Mouse (Mus musculus) heart, postnatal 36 days (tissue): ENCODE data around the gene Rangrf. TPM values are rescaled to one million over a fixed set of nuclear protein-coding genes. Genes with fewer than 3 reads are reported as not detected.
A peak's percentile ranks its signal among the peaks of the same experiment; 100 is the strongest.
"Not testable (repeated sequence)": the region's sequence is repeated elsewhere in the genome, so short reads cannot be mapped to it uniquely, and the experiment has no call there.

Source experiments
- DNase-seq, 2 experiments: peaks; one replicate each; pipeline ENCODE4 v3.0.0; 2021 to 2022
- intact Hi-C: fragments of 180-260 bp; cut with DNase I; formaldehyde crosslinking; loops from one replicate; pipeline ENCODE4 v1.15.1; 2025
- total RNA-seq, 2 experiments: library from RNA; stranded (reverse); gene quantifications; 2 replicates each; pipeline ENCODE4 v1.2.3; 2021

The Rangrf gene
- total RNA-seq, 2 experiments from 2014 or later, result 78.9 to 97.0 TPM

DNA sequence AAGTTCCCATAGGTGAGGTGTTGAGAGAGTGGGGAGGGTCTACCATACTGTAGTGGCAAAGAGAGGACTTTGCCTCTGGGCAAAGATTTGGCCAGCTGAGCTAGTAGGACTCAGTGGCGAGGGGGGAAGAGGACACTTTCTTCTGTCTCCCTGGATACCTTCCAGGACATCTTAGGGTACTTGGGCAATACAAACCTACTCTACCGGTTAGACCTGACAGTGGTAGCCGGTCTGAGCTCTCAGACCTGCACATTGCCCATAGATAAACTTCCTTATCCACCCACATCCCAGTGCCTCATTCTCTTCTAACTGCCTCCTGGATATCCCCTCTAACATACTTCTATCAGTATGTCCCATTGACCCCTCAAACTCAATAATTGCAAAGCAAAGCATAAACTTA, 5.9 kb upstream of the Rangrf start:
- DNase-seq, result no peak
- intact Hi-C loops, result no loop called here

DNA sequence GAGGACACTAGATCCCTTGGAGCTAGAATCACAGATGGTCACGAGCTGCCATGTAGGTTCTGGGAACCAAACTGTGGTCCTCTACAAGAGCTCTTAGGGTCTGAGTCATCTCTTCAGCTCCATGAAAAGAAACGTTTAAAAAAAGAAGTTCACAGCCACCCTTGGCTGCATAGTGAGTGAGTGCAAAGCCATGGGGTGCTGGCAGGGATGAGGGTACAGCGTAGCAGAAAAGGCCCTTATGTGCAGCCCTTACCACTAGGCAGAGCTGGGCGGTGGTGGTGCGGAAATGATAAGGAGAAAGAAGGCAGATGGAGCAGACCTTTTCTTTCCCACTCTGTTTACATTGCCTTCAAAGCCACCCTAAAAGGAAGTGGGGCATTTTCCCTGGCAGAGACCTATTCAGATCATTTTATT, 4.3 kb upstream of the Rangrf start:
- intact Hi-C loops, result no loop called here
- no peak for DNase-seq

DNA sequence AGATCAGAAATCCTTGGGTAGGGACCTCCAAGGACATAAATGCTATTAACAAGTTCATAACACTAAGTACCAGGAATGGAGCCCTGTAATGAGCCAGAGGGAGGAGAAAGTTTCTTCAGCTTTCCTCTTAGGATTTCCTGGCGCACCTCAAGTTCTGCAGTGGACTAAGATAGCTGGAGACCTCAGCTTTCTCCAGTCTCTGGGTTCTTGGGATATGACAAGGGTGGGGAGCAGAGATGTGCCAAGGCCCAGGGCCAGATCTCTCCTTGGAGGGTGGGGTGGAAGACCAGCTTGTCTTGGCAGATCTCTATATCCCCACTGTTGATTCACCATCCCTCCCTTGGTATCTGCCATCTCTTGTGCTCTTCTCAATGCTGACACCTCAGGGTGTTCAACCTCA, 616 bp upstream of the Rangrf start:
- intact Hi-C loops, result no loop called here
- DNase-seq, result no peak

DNA sequence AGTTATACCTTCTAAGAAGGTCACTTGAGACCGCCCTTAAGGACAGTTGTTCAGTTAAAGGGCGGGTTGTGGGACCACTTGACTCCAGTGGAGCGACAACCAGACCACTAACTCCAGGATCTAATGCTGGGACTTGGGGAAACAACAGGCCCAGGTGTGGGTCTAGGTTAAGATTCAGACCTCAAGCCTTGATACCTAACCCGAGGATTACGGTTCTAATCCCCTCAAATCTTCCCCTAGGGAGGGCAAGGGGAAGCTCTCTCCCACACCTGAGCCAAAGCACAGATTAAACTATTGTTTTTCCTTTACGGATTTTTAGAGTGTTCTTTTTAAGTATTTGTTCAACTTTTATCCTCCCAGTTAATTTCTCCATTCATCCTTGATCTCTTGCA, 930 bp downstream of the Rangrf start:
- no peak for DNase-seq
- intact Hi-C loops, result no loop called here

DNA sequence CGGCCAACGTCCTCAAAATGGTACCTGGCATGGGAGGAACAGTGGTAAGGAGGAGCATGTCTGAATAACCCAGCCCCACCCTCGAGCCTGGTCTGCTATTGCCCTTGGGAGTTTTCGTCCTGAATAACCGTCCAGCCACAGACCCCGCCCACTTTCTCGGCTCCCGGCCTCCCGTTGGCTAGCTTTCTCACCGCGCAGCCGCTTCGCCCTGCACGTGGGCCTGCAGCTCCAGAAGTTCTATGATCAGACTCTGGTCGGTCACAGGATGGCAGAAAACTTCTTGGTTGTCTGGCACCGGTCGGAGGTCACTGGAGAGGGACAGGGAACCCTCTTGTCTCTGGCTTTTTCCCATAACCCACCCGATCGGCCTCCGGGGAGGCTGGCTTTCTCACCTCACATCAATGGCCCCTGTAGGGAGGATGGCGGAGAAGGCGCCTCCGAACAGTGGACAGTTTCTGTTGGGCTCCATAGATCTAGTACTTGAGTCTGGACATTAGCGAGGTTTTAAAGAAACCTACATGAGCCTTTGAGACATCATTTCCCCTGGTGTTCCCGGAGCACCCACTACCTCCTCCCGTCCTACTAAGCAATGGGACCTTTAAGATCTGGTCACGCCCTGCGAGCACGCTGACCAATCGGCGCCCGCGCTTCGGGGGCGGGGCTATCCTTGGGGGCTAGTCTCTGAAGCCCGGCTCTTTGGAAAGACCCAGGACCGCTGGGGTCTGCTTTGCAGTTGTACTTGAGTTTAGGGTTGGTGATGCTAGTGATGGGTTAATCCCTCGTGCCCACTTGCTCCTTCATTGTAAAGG, 1.5 kb downstream of the Rangrf start:
- DNase-seq, result peak; percentile 85
- intact Hi-C loops, result not testable (repeated sequence)

DNA sequence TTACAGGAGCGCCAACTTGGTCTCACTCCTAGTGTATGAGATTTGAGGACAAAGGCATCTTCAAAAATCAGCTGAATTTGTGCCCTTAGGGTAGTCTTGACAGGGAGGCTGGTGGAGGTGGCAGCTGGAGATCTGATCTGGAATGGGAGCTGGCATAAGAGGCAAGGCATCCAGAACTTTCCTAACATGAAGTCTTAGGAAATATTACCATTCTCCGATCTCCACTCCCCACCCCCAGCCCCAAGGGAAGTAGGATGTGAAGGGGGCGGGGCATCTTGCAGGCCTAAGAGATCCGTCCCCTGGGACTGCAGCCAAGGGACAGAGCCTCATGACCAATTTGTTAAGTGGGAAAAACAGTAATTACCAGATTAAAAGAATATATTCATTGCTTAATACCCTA, 4.8 kb downstream of the Rangrf start:
- DNase-seq, result peak in 1 of 2 experiments; percentile 41
- intact Hi-C loops, result no loop called here

DNA sequence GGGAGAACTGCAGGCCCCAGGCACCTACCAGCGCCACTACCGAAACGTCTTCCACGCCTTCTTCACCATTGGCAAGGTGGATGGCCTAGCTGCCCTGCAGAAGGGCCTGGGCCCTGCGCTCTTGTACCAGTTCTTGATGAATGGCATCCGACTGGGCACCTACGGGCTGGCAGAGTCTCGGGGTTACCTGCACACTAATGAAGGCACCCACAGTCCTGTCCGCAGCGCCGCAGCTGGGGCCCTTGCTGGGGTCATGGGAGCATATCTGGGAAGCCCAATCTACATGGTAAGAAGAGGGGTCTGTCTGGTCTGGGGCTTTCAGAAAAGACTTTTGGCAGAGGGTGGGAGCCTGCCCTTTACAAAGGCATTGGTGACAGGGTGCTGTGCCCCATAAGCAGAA, 6.2 kb downstream of the Rangrf start:
- intact Hi-C loops, result loop anchor here (5.0 kb wide), 1 partner anchor 44 kb away; no protein-coding TSS in a partner anchor
- no peak for DNase-seq

DNA sequence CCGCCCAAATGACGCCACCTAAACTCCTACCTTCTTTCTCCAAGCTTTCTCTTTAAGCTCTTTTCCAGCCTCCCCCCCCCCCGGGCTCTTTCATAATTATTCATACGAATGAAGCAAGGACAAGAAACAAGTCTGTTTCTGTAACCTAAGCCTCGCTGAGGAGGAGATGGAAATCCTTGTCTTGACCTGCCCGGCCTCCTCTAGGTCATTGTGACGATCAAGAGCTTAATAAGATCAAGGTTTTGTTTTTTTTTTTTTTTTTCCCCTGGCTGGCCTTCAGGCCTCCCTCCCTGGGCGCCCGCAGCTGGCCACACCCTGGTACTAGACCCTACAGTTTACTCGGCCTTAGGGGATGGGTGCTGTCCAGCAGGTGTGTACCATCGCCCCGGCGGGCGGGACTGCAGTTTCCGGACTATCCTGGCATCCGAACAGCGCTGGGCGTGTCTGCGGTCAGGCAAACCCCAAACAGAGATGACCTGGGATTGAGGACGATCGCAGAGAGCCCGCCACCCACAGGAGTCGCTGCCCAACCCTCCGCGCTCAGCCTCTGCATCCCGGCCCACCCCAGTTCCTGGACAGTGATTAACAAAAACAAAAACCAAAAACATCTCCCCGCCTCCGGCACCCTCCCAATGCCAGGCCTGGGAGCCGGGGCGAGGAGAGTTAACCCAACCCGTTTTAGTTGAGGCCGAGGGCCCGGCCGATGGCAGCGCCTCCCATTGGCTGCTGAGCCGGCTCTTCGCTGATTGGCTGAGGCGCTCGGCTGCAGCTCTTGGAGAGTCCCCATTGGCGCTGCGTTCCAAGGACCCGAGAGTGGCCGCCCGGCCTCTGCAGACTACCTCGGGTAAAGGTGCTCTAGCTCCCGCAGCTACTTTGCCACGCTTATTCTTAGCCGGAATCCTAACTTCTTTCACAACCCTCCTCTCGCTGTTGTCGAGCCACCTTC, 7.4 kb downstream of the Rangrf start, which contains the start of gene Slc25a35:
Slc25a35 (plus strand) TSS at position 795 of the 946 bp plus-strand sequence.
- DNase-seq, result peak; percentile 86 to 93
- intact Hi-C loops, result loop anchor here (1.0 to 5.0 kb wide), 3 partner anchors 15 to 69 kb away; no protein-coding TSS in a partner anchor

DNA sequence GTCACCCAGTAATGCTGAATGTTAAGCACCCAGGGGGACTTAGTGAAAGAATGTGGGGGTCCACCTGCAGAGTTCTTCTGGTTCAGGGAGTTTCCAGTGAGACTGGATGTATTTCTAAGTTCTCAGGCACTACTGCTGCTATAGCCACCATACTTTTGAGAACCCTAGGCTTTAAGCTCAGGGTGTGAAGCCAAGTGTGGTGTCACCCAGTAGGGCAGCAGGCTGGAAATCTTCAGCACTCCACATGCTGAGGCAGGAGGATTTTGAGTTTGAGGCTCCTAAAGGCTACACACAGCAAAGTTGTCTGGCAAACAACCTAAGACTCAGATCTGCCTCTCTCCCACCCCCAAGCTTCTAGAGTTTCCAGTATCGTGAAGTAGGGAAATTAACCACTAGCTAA, 8.4 kb downstream of the Rangrf start:
- intact Hi-C loops, result loop anchor here (2.0 to 5.0 kb wide), 2 partner anchors 46 to 70 kb away; no protein-coding TSS in a partner anchor
- DNase-seq, result no peak

DNA sequence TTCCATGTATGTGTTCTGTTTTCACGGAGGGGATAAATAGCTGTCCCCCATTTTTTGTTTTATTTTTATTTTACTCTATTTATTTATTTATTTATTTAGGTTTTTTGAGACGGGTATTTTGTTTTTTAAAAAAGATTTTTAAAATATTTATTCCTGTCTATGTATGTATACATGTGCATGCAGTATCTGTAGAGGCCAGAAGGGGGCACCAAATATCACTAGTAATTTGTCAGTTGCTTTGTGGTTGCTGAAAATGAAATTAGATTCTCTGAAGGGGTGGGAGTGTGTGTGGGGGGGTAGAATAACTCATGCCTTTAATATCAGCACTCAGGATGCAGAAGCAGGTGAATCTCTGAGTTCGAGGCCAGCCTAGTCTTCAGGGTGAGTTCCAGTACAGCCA, 9.1 kb downstream of the Rangrf start:
- intact Hi-C loops, result loop anchor here (2.0 to 5.0 kb wide), 2 partner anchors 46 to 71 kb away; no protein-coding TSS in a partner anchor
- peak; percentile 64 to 76 for DNase-seq

DNA sequence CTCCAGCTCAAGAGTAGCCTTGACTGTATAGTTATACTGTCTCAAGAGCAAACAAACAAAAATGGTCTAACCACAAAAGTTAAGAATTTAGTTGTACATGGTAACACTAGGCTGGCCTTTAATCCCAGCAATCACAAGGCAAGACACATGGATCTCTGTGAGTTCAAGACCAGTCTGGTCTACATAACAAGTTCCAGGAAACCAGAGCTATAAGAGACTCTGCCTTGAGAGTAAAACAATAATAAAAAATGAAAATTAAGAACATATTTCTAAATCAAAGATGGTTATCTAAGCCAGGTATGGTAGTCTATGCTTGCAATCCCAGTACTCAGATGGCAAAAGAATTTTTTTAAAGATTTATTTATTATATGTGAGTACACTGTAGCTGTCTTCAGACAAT, 9.9 kb downstream of the Rangrf start:
- intact Hi-C loops, result loop anchor here (5.0 kb wide), 1 partner anchor 47 kb away; no protein-coding TSS in a partner anchor
- no peak for DNase-seq

DNA sequence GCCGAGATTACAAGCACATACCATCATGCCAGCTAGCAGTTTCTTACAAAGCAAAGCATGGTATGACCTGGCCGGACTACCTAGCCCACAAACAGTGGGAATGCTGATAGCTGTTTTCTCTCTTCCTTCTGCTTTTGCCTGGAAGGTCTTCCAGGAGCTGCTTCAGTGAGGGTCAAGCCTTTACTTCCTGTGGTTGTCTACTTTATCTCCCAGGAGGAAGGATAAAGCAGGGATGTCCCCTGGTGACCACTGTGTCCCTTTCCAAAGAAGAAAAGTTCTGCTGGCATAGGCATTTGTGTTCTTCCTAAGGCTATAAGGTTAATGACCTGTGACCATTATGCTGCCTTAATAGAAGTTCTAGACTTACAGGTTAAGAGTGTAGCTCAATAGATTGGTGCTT, 11.6 kb downstream of the Rangrf start:
- intact Hi-C loops, result no loop called here
- DNase-seq, result no peak

DNA sequence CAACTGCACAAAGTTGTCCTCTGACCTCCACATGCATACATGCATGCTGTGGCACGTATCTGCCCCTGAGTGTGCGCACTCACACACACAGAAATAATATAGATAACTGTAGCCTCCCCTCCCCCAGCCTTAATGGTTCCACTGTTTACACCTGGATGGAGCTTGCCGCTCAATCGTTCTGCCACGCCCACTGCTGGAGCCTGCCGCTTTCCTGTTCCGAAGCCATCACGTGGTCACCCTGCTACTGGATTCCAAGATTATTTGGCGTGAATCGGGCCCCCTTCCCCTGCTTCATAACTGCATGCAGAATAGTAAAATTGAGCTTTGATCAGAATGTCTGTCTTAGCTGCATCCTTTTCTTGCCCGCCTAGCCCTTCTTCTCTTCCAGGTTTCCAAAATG, 12.8 kb downstream of the Rangrf start:
- DNase-seq, intact Hi-C loops: not testable (repeated sequence)

DNA sequence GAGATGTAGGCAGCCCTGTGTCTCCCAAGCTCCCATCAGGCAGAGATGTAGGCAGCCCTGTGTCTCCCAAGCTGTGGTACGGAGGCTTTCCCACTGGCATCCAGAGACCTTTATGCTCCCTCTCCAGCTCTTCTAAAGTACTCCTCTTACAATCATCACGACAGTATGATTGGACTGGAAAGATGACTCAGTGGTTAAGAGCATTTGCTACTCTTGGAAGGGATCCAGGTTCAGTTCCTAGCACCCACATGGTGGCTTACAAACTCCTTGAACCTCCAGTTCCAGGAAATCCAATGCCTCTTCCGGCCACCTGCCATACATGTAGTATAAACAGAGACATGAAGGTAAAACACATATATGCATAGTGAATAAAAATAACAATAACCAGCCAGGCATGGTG, 13.4 kb downstream of the Rangrf start:
- DNase-seq, result no peak
- intact Hi-C loops, result no loop called here

DNA sequence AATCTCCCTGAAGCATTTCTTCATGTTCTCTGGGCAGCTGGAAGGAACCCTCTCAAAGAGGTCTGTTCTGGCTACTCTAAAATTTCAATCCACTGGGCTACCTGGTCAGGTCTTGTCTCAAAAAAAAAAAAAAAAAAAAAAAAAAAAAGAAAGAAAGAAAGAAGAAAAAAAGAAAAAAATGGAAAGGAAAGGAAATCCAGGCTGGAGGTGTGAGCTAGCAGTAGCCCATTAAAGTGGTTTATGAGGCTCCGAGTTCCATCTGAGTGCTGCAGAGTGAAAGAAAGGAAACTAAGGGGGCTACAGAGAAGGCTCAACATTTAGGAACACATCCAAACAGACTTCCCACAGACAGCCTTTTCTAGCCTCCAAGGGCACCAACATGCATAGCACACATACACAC, 17.0 kb downstream of the Rangrf start:
- DNase-seq, result no peak
- intact Hi-C loops, result loop anchor here (2.0 kb wide), 1 partner anchor 51 kb away; no protein-coding TSS in a partner anchor

DNA sequence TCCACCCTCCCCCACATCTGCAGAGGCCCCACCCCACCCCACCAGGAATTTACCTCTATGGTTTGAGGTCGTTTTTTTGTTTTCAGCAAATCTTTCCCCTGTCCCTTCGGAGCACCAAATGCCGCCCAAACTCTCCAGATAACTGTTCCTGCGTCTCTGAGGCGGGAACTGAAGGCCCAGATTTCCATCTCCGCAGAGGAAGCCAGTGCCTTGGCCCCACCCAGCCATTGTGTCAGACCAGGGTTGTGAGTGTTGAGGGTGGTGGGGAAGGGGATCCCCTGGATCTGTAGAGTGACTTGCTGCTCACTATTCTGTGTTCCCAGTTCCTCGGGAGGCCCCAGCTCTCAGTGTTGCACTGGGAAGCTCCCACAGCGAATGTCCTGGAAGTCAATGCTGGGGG, 17.7 kb downstream of the Rangrf start, which contains the start of gene Arhgef15:
Arhgef15 (minus strand) TSS at position 173 of the 400 bp plus-strand sequence.
- intact Hi-C loops, result loop anchor here (2.0 kb wide), 1 partner anchor 51 kb away; no protein-coding TSS in a partner anchor
- DNase-seq, result peak in 1 of 2 experiments; percentile 42

DNA sequence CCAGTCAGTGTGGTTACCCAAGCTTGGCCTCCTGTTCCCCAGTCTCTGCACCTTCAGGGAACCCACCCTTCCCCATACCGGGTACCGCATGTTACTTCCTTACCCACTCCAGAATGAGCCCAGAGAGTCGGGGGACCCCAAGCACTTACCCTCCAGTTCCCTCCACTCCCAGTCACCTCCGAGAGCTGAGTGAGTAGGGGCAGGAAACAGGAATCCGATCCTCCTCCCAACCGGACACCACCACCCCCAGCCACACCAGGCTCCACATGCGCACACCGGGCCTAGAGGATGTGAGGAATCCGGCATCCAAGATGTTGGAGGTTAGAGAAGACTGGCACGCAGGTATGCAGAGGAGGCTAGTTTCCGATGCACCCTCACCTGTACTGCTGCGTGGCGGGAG, 18.3 kb downstream of the Rangrf start:
- DNase-seq, result peak in 1 of 2 experiments; percentile 51
- intact Hi-C loops, result loop anchor here (2.0 kb wide), 1 partner anchor 50 kb away; no protein-coding TSS in a partner anchor

DNA sequence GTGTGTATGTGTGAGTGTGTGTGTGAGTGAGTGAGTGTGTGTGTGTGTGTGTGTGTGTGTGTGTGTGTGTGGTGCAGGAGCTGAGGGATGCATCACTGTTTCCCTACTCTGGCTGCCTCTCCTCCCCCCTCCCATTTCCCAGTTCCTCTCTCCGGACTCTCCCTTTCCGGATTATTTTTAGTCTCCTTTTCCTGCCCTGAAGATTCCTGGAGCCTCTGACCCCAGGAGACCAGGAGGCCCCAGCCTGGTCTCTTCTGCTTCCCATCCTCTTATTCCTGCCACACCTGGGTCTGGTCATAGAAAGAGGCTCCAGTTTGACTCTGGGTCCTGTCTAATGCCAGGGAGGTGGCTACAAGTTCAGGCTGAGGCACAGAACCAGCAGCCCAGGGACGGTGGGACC, 18.9 kb downstream of the Rangrf start:
- peak; percentile 41 to 48 for DNase-seq
- intact Hi-C loops, result loop anchor here (2.0 kb wide), 1 partner anchor 49 kb away; no protein-coding TSS in a partner anchor

DNA sequence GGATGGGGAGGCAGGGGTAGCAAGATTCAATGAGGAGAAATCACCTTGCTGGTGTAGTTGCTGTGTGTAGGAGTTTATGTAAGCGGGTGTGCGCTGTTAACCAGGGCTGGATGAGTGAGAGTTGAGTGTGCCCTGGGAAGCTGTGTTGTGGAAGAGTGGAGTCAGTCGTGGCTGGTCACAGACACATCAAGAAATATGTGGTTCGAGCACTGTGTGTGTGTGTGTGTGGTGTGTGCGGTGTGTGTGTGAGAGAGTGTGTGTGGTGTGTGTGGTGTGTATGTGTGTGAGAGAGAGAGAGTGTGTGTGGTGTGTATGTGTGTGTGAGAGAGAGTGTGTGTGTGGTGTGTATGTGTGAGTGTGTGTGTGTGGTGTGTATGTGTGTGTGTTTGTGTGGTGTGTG, 19.5 kb downstream of the Rangrf start:
- DNase-seq, result no peak

DNA sequence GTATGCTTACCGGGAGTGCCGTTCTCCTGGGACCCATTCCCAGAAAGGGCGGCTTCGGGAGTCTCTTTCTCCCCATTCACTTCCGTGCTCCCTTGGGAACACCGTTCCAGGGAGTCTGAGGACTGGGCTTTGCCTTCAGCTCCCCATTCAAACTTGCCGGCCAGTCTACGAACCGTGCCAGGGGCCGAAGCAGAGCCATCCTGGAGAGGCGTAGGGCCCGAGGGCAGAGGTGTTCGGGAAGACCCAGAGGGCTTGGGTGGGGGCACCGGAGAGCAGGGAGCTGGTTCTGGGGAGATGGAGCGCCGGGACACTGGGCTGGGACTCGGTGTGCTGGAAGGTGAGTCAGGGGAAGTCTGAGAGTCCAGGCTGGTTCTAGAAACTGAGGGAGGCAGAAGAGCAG, 20.6 kb downstream of the Rangrf start:
- intact Hi-C loops, result no loop called here
- peak in 1 of 2 experiments; percentile 45 for DNase-seq

More for the DNA sequence above, 19.5 kb downstream of the Rangrf start:
- intact Hi-C loops, result no loop called here

DNA sequence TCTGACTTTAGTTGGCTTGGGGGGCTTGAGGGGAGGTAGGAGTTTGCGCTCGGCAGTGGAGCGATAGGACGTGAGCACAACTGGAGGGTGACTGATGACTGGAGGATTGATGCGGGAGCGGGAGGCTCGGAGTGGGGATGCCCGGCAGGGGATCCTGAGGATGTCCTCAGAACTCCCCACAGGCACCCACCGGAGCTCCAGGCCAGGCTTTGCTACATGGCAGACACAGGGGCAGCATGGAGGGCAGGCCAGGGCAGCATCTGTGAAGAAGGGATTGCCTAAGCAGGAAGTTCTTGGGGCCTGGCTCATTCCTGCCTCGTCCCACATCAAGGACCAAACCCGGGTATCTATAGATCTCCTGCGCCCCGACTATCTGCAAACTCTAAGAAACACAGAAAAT, 21.1 kb downstream of the Rangrf start:
- intact Hi-C loops, result no loop called here

More for the DNA sequence above, 21.1 kb downstream of the Rangrf start:
- no peak for DNase-seq
